Mouse (Mus musculus): ENCODE data around the gene Fxr1. TPM values are rescaled to one million over a fixed set of nuclear protein-coding genes. Genes with fewer than 3 reads are reported as not detected.

Gene Fxr1
- polyA plus RNA-seq, 1 experiment, result 55.9 TPM

GRCm38 (mm10) chr3:34119869-34120268 is 100.1 kb downstream of the Fxr1 start:
- no peak for TF ChIP-seq POLR2A (IDR thresholded peaks at IDR 0.05; ENCODE audit: borderline replicate concordance, extremely low read depth, insufficient read depth, insufficient read length, poor library complexity, severe bottlenecking)
- TF ChIP-seq CTCF (IDR thresholded peaks at IDR 0.05; ENCODE audit: borderline replicate concordance, extremely low read depth, insufficient read depth, insufficient read length), result no peak
- no peak for DNase-seq (ENCODE audit: low read depth)

Other genes with a start within 250 kb of the Fxr1 start
- gene Ttc14, start 220.1 kb upstream of the Fxr1 start, polyA plus RNA-seq (2012; rRNA removed), result 33.2 and 38.8 TPM in 2 replicates
- gene Ccdc39, start 175.6 kb upstream of the Fxr1 start, polyA plus RNA-seq (2012; rRNA removed), result 30.9 and 32.4 TPM in 2 replicates
- 67.8 and 88.5 TPM in 2 replicates for gene Dnajc19, start 61.4 kb downstream of the Fxr1 start, polyA plus RNA-seq (2012; rRNA removed)

All from brain, embryonic 14.5 days (tissue).